Mouse (Mus musculus) retina, embryonic 14.5 days (tissue): ENCODE data around the gene Pi4k2a.
A peak's percentile ranks its signal among the peaks of the same experiment; 100 is the strongest.

ENCODE experiments used
- DNase-seq: peaks from one replicate; pipeline ENCODE4 v3.0.0-alpha.2; 2015; ENCODE audit warnings: low spot score

Pi4k2a gene

DNA sequence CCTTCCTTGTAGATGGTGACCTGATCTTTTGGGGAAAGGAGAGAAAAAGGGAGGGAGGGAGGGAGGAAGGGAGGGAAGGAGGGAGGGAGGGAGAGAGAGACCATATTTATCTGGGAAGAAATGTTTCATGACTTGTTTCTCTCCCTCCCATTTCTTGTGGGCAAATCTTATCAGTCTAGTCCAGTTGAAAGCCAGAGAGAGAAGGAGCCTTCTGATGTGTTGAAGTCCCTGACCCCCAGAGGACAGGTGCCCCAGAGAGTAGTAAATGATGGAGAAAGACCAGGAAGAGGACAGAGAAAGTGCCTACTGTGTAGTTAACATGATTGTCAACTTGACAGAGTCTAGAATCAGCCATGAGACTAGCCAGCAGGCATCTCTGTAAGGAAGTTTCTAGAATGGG is 44.8 kb downstream of the Pi4k2a start:
- no peak for DNase-seq

GRCm38 (mm10) chr19:42136126-42136525 is 45.9 kb downstream of the Pi4k2a start:
- peak; percentile 37 for DNase-seq

DNA sequence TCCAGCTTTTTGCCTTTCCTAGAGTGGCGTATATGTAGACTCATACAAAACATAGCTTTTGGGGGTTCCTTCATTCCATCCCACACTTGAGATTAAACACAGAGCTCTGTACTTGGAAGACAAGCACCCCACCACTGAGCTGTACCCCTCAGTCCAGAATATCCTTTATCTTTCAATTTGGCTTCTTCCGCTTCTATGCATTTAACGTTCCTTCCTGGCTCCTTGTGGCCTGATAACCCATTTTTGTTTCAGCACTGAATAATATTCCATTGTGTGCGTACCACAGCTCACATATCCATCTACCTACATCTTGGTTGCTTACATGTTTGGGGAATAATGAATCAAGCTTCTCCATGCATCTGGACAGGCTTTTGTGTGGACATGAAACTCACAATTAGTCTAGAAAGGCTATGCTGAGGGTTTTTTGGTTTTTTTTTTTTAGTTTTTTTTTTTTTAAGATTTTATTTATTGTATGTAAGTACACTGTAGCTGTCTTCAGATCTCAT is 47.0 kb downstream of the Pi4k2a start:
- DNase-seq = no peak

- DNase-seq = no peak
Observed at GRCm38 (mm10) chr19:42138517-42139285, 48.4 kb downstream of the Pi4k2a start.

DNA sequence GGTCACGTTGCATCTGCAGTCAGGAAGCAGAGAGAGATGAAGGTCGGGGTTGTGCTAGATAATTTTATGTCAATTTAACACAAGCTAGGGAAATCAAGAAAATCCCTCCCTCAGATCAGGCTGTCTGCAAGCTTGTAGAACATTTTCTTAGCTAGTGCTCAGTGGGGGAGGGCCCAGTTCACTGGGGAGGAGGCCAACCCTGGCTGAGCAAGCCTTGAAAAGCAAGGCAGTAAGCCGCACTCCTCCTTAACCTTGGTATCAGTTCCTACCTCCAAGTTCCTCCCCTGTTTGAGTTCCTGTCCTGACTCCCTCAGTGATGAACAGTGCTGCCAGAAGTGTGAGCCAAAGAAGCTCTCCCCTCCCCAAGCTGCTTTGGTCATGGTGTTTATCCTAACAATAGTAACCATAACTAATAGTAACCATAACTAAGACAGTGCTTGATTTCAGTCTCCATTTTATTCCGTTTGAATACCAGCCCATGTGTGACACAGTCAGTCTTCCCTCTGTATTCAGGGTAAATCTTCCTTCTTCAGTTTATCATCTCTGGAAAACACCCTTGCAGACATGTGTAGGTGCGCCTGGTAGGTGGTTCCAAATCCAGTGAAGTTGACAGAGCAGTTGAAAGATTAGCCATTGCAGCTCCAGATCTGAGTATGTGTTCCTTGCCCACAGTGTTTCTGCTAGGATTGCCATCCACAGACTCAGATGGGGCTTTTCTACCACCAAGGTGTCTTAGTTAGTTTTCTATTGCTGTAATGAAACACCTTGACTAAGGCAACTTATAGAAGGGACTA is 49.7 kb downstream of the Pi4k2a start:
- DNase-seq = no peak

DNA sequence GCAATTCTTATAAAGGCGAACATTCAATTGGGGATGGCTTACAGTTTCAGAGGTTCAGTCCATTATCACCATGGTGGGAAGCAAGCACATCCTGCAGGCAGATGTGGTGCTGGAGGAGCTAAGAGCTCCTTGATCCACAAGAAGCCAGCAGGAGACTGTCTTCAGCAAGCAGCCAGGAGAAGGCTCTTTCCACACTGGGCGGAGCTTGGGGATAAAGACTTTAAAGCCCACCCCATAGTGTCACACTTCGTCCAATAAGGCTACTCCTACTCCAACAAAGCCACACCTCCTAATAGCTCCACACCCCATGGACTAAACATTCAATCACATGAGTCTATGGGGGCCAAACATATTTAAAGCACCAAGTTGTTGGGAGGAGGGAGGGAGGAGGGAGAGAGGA is 51.7 kb downstream of the Pi4k2a start:
- no peak for DNase-seq

DNA sequence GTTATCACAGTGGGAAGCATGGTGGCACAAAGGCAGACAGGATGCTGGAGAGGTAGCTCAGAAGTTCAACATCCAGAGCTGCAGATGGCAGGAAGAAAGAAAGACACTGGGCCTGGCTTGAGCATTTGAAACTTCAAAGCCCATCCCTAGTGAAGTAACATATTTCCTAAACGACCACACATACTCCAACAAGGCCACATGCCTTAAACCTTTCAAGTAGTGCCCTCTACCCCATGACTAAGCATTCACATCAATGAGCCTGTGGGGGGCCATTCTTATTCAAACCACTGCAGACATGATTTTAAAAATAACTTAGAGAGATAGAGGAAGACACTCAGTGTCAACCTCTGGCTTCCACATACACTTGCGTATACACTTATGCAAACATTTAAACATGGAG is 52.5 kb downstream of the Pi4k2a start:
- no peak for DNase-seq

DNA sequence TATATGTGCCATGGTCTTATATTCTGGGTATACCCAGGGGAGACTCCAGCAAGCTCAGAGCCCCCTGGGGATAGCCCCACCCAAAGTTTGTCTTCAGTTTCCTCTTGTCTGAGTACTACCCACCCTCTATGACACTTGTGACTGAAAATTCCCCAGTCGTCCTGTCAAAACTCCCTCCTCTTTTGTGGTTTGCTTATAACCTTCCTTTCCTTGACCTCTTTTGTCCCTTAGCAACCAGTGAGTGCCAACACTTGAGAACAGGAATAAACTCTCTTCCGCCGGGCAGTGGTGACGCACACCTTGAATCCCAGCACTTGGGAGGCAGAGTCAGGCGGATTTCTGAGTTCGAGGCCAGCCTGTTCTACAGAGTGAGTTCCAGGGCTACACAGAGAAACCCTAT is 53.8 kb downstream of the Pi4k2a start:
- no peak for DNase-seq

DNA sequence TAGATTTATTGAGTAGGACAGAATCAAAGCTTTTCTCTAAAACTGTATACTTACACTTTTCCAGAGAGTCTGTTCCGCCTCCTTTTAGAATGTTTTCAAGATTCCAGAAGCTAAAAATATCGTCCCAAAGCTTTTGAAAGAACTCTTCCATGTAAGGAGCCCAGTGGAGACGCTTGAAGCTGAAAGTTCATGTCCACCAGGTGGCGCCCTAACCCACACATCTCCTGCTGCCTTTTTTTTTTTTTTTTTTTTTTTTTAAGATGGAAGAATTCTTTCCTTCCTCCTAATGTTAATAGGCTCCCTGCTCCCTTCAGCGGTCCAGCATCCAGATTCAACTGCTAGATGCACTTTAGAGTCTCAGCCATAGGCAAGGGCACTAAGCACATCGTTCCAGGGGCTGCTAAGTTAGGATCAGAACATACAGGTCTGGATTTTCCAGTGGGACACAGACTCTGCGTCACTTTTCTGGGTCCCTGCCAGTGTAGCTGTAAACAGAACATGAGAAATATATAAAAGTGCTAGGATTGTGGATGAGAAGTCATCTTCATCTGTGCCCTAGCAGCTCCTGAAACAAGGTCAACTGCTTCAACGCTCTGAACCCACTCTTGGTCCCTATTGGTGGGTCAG is 54.4 kb downstream of the Pi4k2a start:
- peak; percentile 90 for DNase-seq

DNA sequence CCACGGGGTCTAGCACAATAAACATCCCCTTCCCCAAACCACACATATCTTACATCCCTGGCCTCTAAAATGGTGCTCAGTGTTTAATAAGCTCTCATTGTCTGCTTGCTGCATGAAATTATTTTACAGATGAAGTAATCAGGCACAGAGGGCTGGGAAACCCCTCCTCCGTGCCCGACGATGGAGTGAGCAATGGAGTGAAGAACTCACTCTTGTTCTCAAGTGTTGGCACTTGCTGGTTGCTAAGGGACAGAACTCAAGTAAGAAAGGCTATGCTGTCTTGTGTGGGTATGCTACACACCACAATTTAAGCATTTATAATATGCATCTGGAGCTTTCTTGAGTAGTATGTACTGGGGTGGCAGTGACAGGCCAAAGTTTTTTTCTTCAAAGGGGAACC is 54.9 kb downstream of the Pi4k2a start:
- DNase-seq = no peak

GRCm38 (mm10) chr19:42145731-42146130 is 55.5 kb downstream of the Pi4k2a start:
- no peak for DNase-seq

- DNase-seq = no peak
Observed at GRCm38 (mm10) chr19:42146276-42147010, 56.2 kb downstream of the Pi4k2a start.

GRCm38 (mm10) chr19:42147170-42147768 is 57.0 kb downstream of the Pi4k2a start, which contains the start of gene Marveld1:
Marveld1 (plus strand) TSS chr19:42147400.
- peak; percentile 52 for DNase-seq

DNA sequence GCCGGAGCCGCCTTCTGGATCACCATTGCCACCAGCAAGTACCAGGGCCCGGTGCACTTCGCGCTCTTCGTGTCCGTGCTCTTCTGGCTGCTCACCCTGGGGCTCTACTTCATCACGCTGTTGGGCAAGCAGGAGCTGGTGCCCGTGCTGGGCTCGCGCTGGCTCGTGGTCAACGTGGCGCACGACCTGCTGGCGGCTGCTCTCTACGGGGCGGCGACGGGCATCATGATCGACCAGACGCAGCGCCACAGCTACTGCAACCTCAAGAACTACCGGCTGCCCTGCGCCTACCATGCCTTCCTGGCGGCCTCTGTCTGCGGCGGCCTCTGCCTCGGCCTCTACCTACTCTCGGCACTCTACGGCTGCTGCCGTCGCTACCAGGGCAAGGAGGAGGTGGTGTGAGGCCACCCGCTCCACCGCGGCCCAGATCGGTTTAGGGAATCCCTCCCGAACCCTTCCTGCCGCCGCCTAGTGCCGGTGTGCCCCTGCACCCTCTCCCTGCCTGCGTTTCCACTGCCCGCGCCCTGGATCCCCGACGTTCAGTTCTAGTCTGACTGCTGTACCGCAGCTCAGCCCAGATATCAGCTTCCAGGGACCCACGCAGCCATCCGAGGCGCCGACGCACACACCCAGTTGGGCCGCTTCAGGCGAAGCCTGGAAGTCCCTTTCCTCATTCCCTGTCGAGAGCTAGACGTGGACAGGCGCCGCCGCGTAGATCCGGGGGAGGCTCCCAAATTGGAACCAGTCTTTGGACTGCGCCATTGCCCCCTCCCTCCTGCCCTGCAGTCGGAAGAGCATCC is 57.7 kb downstream of the Pi4k2a start:
- DNase-seq = peak; percentile 59

DNA sequence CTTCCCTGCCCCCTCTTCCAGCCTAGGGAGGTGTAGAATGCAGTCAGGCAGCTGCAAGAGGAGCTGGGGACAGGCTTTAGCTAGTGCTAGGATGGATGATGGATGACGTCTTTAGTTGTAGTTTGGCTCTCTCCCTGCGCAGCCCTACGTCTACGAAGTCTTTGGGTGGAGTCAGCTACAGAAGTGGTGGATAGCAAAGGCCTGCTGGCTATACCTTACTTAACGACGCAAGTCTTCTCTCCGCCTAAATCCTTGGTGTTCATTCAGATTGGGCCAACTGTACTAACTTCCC is 58.2 kb downstream of the Pi4k2a start:
- no peak for DNase-seq

GRCm38 (mm10) chr19:42151990-42152389 is 61.7 kb downstream of the Pi4k2a start:
- peak; percentile 94 for DNase-seq

DNA sequence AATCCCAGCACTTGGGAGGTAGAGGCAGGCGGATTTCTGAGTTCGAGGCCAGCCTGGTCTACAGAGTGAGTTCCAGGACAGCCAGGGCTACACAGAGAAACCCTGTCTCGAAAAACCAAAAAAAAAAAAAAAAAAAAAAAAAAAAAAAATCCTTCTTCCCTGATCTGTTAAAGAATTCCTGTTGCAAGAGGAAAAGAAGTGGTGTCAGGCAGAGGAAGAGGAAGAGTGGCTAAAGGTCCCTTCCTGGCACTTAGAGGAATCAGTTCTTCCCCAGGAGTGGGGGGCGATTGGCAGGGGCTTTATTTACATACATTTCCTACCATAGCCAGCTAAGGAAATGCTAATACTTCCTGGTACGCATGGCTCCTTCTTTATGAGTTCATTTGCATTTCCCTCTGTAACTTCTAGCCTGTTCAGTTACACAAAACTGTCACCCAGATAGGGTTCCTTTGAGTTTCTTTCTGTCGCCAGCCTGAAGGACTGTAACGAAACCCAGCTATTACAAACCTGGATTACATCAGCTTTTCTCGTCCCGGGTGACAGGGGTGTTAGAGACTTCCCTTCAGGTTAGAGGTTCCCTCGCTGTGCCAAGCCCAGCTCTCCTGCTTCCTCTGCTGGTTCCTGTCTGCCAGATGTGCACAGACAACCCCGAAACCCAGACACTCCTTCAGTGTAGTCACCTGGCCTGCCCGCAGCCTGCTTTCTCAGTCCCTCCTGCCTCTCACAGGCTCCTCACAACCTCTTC is 67.4 kb downstream of the Pi4k2a start:
- DNase-seq = no peak

GRCm38 (mm10) chr19:42158246-42159017 is 68.2 kb downstream of the Pi4k2a start:
- DNase-seq = peak; percentile 29

DNA sequence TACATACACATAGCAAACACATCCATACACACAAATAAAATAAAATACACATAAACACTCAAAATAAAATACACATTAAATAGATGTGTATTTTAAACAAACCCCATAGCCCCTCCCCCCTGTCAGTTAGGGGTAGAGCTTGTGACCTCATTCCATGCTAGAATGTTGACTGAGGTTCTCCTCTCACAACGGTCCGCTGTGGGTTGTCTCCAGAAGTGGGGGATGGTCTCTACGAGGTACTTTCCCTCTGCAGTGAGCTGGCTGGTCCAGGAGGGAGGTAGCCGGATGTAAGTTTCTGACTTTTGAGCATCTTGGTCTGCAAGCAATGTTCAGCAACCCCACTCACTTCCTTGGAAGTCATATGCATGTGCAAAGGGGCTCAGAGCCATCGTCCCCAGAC is 73.5 kb downstream of the Pi4k2a start, which contains the start of gene Zfyve27:
TSS of gene Zfyve27 (plus strand) at position 188 of the 400 bp plus-strand sequence.
- DNase-seq = no peak
